Mouse (Mus musculus) embryonic facial prominence, embryonic 13.5 days (tissue): Measurements from ENCODE around the gene Sec14l4. TPM values are rescaled to one million over a fixed set of nuclear protein-coding genes. Genes with fewer than 3 reads are reported as not detected.

Experiments
- ATAC-seq: fragments of 200-750 bp; cut with Nextera tagmentation; 2 replicates; pipeline ENCODE4 v1.8.0; 2017; ENCODE audit warnings: low read depth; ENCODE audit not compliant: insufficient number of reproducible peaks, insufficient read depth, low FRiP score, low TSS enrichment
- H3K27ac ChIP-seq: fragments of 300-500 bp; sonication (generic); 2 replicates; pipeline ENCODE4 v1.5.1; 2015; ENCODE audit warnings: moderate library complexity, mild to moderate bottlenecking, inconsistent platforms
- H3K27me3 ChIP-seq: fragments of 300-500 bp; sonication (generic); 2 replicates; pipeline ENCODE4 v1.6.1; 2015; ENCODE audit warnings: mild to moderate bottlenecking, inconsistent platforms
- H3K36me3 ChIP-seq: fragments of 300-500 bp; sonication (generic); 2 replicates; pipeline ENCODE4 v1.6.1; 2015; ENCODE audit warnings: mild to moderate bottlenecking, inconsistent platforms
- H3K4me1 ChIP-seq: fragments of 300-500 bp; sonication (generic); 2 replicates; pipeline ENCODE4 v1.6.1; 2015; ENCODE audit warnings: inconsistent platforms
- H3K4me2 ChIP-seq: fragments of 300-500 bp; sonication (generic); 2 replicates; pipeline ENCODE4 v1.6.1; 2015; ENCODE audit warnings: moderate library complexity, mild to moderate bottlenecking, inconsistent platforms
- H3K4me3 ChIP-seq: fragments of 300-500 bp; sonication (generic); 2 replicates; pipeline ENCODE4 v1.5.1; 2015; ENCODE audit warnings: mild to moderate bottlenecking, inconsistent platforms
- H3K9ac ChIP-seq: fragments of 300-500 bp; sonication (generic); 2 replicates; pipeline ENCODE4 v1.6.1; 2015; ENCODE audit warnings: mild to moderate bottlenecking, inconsistent platforms
- H3K9me3 ChIP-seq: fragments of 300-500 bp; sonication (generic); 2 replicates; pipeline ENCODE4 v1.6.1; 2016; ENCODE audit warnings: inconsistent platforms
- WGBS: fragments of 180-500 bp; shearing (Covaris S2); methylation state at CpG from one replicate; pipeline ENCODE4 v1.1.7; 2015; ENCODE audit warnings: mixed read lengths; 5-methylcytosine and 5-hydroxymethylcytosine counted together
- polyA plus RNA-seq: library from polyadenylated mRNA; unstranded; fragments of >200 nt; fragmentation: Nextera tagmentation; extraction: Ambion mirVana; gene quantifications from 2 replicates; pipeline ENCODE4 v1.2.1, GENCODE M21; 2015

Gene Sec14l4
- polyA plus RNA-seq, 1 experiment from 2014 or later = 0.52 TPM

- no peaks in the 10 kb centered on the region for H3K27me3 ChIP-seq
- no peak overlapping the region for H3K4me2 ChIP-seq
- no peak for ATAC-seq
- no peak overlapping the region for H3K4me3 ChIP-seq
- 46% methylated on average over 1 of the region's 1 CpGs for WGBS
- H3K36me3 ChIP-seq = peaks cover 4% of the 10 kb centered on the region; the same call in 1 of the 2 replicates
- H3K9ac ChIP-seq = no peak overlapping the region
- H3K4me1 ChIP-seq = no peaks in the 10 kb centered on the region
- no peak overlapping the region for H3K27ac ChIP-seq
- H3K9me3 ChIP-seq = no peaks in the 10 kb centered on the region
These were observed 55.0 kb downstream of the Sec14l4 start for GRCm38 (mm10) chr11:4086246-4086645.

- Histone ChIP-seq H3K27me3 (no peaks in the 10 kb centered on the region), H3K4me1 (no peaks in the 10 kb centered on the region), H3K27ac (no peak overlapping the region), H3K36me3 (peaks cover 14% of the 10 kb centered on the region; the same call in 1 of the 2 replicates), H3K9me3 (no peaks in the 10 kb centered on the region), H3K9ac (no peak overlapping the region), H3K4me3 (no peak overlapping the region), H3K4me2 (no peak overlapping the region)
- 56% methylated on average over 2 of the region's 2 CpGs for WGBS
- no peak for ATAC-seq
These were observed 56.0 kb downstream of the Sec14l4 start for GRCm38 (mm10) chr11:4087267-4087666.

GRCm38 (mm10) chr11:4093459-4094377 is 62.5 kb downstream of the Sec14l4 start:
- Histone ChIP-seq H3K27me3 (no peaks in the 10 kb centered on the region), H3K4me3 (peak overlapping the region; percentile 56; the same call in 1 of the 2 replicates), H3K9ac (no peak overlapping the region), H3K27ac (no peak overlapping the region), H3K4me1 (peaks cover 25% of the 10 kb centered on the region), H3K9me3 (no peaks in the 10 kb centered on the region), H3K4me2 (peak overlapping the region; percentile 88), H3K36me3 (peaks cover 15% of the 10 kb centered on the region; the same call in 1 of the 2 replicates)
- 86% methylated on average over 18 of the region's 18 CpGs for WGBS
- ATAC-seq = no peak

GRCm38 (mm10) chr11:4094378-4095170 is 63.3 kb downstream of the Sec14l4 start:
- WGBS = 7% methylated on average over 23 of the region's 24 CpGs

GRCm38 (mm10) chr11:4095171-4096053 is 64.2 kb downstream of the Sec14l4 start, which contains the start of gene Mtfp1:
Gene Mtfp1 (minus strand): TSS chr11:4095445.
- no peaks in the 10 kb centered on the region for H3K9me3 ChIP-seq

More at GRCm38 (mm10) chr11:4094378-4095170, 63.3 kb downstream of the Sec14l4 start:
- H3K9ac ChIP-seq = peak overlapping the region; percentile 67
- peak overlapping the region; percentile 88; the same call in 1 of the 2 replicates for H3K27ac ChIP-seq
- no peaks in the 10 kb centered on the region for H3K27me3 ChIP-seq
- peaks cover 25% of the 10 kb centered on the region for H3K4me1 ChIP-seq
- peak overlapping the region; percentile 56 for H3K4me3 ChIP-seq
- H3K36me3 ChIP-seq = peaks cover 15% of the 10 kb centered on the region; the same call in 1 of the 2 replicates
- peak overlapping the region; percentile 88 for H3K4me2 ChIP-seq
- no peak for ATAC-seq
- no peaks in the 10 kb centered on the region for H3K9me3 ChIP-seq

GRCm38 (mm10) chr11:4096054-4096984 is 65.1 kb downstream of the Sec14l4 start:
- H3K27ac ChIP-seq = peak overlapping the region; percentile 88
- peak overlapping the region; percentile 88 for H3K4me2 ChIP-seq
- WGBS = 2% methylated on average over 45 of the region's 45 CpGs
- peak overlapping the region; percentile 56 for H3K4me3 ChIP-seq
- peaks cover 25% of the 10 kb centered on the region for H3K4me1 ChIP-seq
- H3K9ac ChIP-seq = peak overlapping the region; percentile 85
- H3K36me3 ChIP-seq = peaks cover 11% of the 10 kb centered on the region; the same call in 1 of the 2 replicates
- peak; percentile 94 for ATAC-seq
- H3K9me3 ChIP-seq = no peaks in the 10 kb centered on the region
- H3K27me3 ChIP-seq = no peaks in the 10 kb centered on the region

More at GRCm38 (mm10) chr11:4095171-4096053, 64.2 kb downstream of the Sec14l4 start, which contains the start of gene Mtfp1:
- no peak for ATAC-seq
- 7% methylated on average over 33 of the region's 34 CpGs for WGBS
- Histone ChIP-seq H3K9ac (peak within 1 kb of the TSS; percentile 67), H3K27me3 (no peaks in the 10 kb centered on the region), H3K4me2 (peak within 1 kb of the TSS; percentile 88), H3K27ac (peak within 1 kb of the TSS; percentile 88), H3K36me3 (peaks cover 15% of the 10 kb centered on the region; the same call in 1 of the 2 replicates), H3K4me3 (peak within 1 kb of the TSS; percentile 56), H3K4me1 (peaks cover 25% of the 10 kb centered on the region)

- WGBS = 34% methylated on average over 10 of the region's 10 CpGs
- no peak for ATAC-seq
- peak overlapping the region; percentile 88 for H3K4me2 ChIP-seq
- peaks cover 2% of the 10 kb centered on the region; the same call in 1 of the 2 replicates for H3K36me3 ChIP-seq
- peak overlapping the region; percentile 56 for H3K4me3 ChIP-seq
- H3K27ac ChIP-seq = peak overlapping the region; percentile 87
- peaks cover 25% of the 10 kb centered on the region for H3K4me1 ChIP-seq
- H3K9ac ChIP-seq = peak overlapping the region; percentile 85
- H3K9me3 ChIP-seq = no peaks in the 10 kb centered on the region
- no peaks in the 10 kb centered on the region for H3K27me3 ChIP-seq
These were observed 65.9 kb downstream of the Sec14l4 start for GRCm38 (mm10) chr11:4097091-4097621.
